Mouse (Mus musculus) embryonic facial prominence, embryonic 13.5 days (tissue): Measurements from ENCODE around the gene Ube2d2b. TPM values are rescaled to one million over a fixed set of nuclear protein-coding genes. Genes with fewer than 3 reads are reported as not detected.

ENCODE experiments used
- ATAC-seq: fragments of 200-750 bp; cut with Nextera tagmentation; 2 replicates; pipeline ENCODE4 v1.8.0; 2017; ENCODE audit warnings: low read depth; ENCODE audit not compliant: insufficient number of reproducible peaks, insufficient read depth, low FRiP score, low TSS enrichment
- H3K27ac ChIP-seq: fragments of 300-500 bp; sonication (generic); 2 replicates; pipeline ENCODE4 v1.5.1; 2015; ENCODE audit warnings: moderate library complexity, mild to moderate bottlenecking, inconsistent platforms
- H3K27me3 ChIP-seq: fragments of 300-500 bp; sonication (generic); 2 replicates; pipeline ENCODE4 v1.6.1; 2015; ENCODE audit warnings: mild to moderate bottlenecking, inconsistent platforms
- H3K36me3 ChIP-seq: fragments of 300-500 bp; sonication (generic); 2 replicates; pipeline ENCODE4 v1.6.1; 2015; ENCODE audit warnings: mild to moderate bottlenecking, inconsistent platforms
- H3K4me1 ChIP-seq: fragments of 300-500 bp; sonication (generic); 2 replicates; pipeline ENCODE4 v1.6.1; 2015; ENCODE audit warnings: inconsistent platforms
- H3K4me2 ChIP-seq: fragments of 300-500 bp; sonication (generic); 2 replicates; pipeline ENCODE4 v1.6.1; 2015; ENCODE audit warnings: moderate library complexity, mild to moderate bottlenecking, inconsistent platforms
- H3K4me3 ChIP-seq: fragments of 300-500 bp; sonication (generic); 2 replicates; pipeline ENCODE4 v1.5.1; 2015; ENCODE audit warnings: mild to moderate bottlenecking, inconsistent platforms
- H3K9ac ChIP-seq: fragments of 300-500 bp; sonication (generic); 2 replicates; pipeline ENCODE4 v1.6.1; 2015; ENCODE audit warnings: mild to moderate bottlenecking, inconsistent platforms
- H3K9me3 ChIP-seq: fragments of 300-500 bp; sonication (generic); 2 replicates; pipeline ENCODE4 v1.6.1; 2016; ENCODE audit warnings: inconsistent platforms
- WGBS: fragments of 180-500 bp; shearing (Covaris S2); methylation state at CpG from one replicate; pipeline ENCODE4 v1.1.7; 2015; ENCODE audit warnings: mixed read lengths; 5-methylcytosine and 5-hydroxymethylcytosine counted together
- polyA plus RNA-seq: library from polyadenylated mRNA; unstranded; fragments of >200 nt; fragmentation: Nextera tagmentation; extraction: Ambion mirVana; gene quantifications from 2 replicates; pipeline ENCODE4 v1.2.1, GENCODE M21; 2015

Ube2d2b gene
- polyA plus RNA-seq, 1 experiment from 2014 or later = 0.20 TPM

GRCm38 (mm10) chr5:107858963-107859362 is 29.1 kb downstream of the Ube2d2b start:
- Histone ChIP-seq H3K4me3 (no peak overlapping the region), H3K36me3 (no peaks in the 10 kb centered on the region), H3K9me3 (no peaks in the 10 kb centered on the region), H3K4me2 (no peak overlapping the region), H3K4me1 (peaks cover 9% of the 10 kb centered on the region), H3K27ac (no peak overlapping the region), H3K27me3 (no peaks in the 10 kb centered on the region), H3K9ac (no peak overlapping the region)
- ATAC-seq = no peak
- whole genome bisulfite sequencing = 45% methylated on average over 2 of the region's 2 CpGs

DNA sequence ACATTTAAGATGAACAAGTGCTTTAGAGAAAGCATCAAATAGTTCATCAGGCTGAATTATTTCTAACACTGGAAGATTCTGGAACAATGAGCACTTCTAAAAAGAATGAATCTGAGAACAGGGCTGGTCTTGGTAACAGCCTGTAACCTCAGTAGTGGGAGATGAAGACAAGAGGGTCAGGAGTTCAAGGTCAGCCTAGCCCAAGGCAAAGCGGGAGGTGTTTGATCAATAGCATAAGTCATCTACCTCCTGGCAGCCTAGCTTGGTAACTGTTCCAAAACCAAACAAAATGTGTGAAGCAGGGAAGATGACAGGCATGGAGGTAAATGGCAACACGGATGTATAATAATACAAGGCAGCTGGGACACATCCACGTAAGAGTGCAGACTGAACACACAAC is 34.1 kb downstream of the Ube2d2b start:
- 77% methylated on average over 3 of the region's 3 CpGs for WGBS
- Histone ChIP-seq H3K4me1 (0 out of 2 replicates have a peak, but pooled peaks cover 4% of the 10 kb centered on the region), H3K27me3 (no peaks in the 10 kb centered on the region), H3K27ac (no peak overlapping the region), H3K36me3 (no peaks in the 10 kb centered on the region), H3K4me2 (no peak overlapping the region), H3K9me3 (no peaks in the 10 kb centered on the region), H3K4me3 (no peak overlapping the region), H3K9ac (no peak overlapping the region)
- ATAC-seq = no peak

DNA sequence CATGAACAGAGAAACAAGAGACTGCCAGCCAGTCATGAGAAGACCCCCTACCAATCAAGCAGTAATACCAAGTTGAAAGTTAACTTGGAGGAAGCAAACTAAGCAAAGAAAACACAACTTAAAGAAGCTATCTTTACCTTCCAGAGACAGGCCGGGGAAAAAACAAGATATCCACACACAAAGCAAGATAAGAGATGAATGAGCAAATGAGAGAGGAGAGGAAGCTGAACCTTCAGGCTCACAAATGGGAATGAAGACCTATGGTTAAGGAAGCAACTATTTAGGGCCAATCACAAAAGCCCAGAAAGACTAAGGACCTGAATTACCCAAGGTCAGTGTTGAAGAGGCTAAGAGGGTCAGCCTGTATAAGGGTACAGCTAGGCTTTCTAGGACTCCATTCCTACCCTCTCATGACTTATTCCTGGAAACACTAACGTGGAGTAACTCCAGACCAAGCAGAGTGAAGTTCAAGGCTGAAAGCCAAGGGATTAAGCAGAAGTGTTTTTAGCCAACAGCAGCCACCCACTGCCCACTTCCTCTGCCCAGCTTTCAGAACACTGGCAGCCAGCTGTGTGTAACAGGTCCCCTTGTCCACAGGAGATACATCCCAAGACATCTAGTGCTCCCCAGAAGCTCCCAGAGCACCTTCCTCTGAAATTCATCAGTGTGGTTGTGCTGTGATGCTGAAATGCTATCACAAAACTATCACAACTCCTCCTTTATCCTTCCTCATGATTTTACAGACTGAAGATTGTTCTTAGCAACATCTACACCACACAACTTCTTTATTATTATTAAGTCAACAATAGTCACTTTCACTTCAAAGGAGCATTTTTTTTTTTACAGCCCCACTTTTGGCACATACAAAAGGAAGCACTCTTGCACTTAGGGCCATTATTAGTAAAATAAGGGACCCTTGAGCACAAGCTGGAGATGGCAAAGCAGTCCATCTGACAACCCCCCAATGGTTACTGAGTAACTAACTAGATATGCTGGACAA is 36.5 kb downstream of the Ube2d2b start:
- no peak overlapping the region for H3K27ac ChIP-seq
- 0 out of 2 replicates have a peak, but pooled peaks cover 4% of the 10 kb centered on the region for H3K4me1 ChIP-seq
- 73% methylated on average over 2 of the region's 2 CpGs for WGBS
- no peak overlapping the region for H3K4me3 ChIP-seq
- no peak for ATAC-seq
- no peaks in the 10 kb centered on the region for H3K36me3 ChIP-seq
- no peak overlapping the region; the same call in 1 of the 2 replicates for H3K9ac ChIP-seq
- H3K9me3 ChIP-seq = no peaks in the 10 kb centered on the region
- no peak overlapping the region; the same call in 1 of the 2 replicates for H3K4me2 ChIP-seq
- 0 out of 2 replicates have a peak, but pooled peaks cover 2% of the 10 kb centered on the region for H3K27me3 ChIP-seq

DNA sequence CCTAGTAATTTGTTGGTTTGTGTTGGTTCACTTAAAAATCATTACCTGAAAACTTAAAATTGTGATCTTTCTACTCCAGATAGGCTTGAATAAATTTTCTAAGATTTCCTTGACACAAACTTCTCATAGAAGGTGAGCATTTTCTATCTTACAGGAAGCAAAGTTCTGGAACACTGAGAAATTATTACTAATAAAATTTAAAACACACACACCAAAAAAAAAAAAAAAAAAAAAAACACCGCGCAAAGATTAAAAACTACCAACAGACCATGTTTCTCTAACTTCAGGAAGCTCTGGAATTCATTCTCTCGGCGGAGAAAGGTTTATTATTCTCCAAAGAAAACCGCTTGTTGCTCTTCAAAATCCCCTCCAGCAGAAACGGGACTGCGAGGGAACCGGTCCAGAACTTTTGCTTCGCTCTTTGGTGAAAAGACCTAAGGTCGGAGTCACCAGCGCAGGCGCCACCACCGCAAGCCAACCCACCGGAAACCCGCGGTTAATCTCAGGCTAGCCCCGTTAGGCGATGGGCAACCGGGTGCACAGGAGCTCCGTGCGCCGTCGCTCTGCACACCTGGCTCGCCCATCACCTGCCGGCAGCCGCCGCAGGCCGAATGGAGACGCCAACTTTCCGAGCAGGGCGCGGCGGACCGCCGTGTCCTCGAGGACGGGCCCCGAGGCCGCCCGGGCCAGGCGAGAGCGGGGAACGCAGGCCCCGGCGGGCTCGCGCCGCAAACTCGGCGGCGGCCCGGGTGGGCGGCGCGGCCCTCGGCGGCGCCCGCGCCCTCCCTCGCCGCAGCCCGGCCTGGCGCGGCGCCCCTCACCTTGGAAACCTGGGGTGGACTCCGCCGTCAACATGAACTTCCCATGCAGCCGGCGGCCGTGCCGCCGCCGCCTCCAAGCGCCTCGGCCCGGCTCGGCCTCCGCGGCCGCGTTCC is 38.3 kb downstream of the Ube2d2b start:
- WGBS = under 1% methylated on average over 80 of the region's 82 CpGs
- no peaks in the 10 kb centered on the region for H3K9me3 ChIP-seq
- peak overlapping the region; percentile 96 for H3K27ac ChIP-seq
- H3K36me3 ChIP-seq = no peaks in the 10 kb centered on the region
- H3K9ac ChIP-seq = peak overlapping the region; percentile 93
- peak overlapping the region; percentile 84 for H3K4me3 ChIP-seq
- ATAC-seq = peak; percentile 77
- 0 out of 2 replicates have a peak, but pooled peaks cover 4% of the 10 kb centered on the region for H3K4me1 ChIP-seq
- peak overlapping the region; percentile 64 for H3K4me2 ChIP-seq
- H3K27me3 ChIP-seq = 0 out of 2 replicates have a peak, but pooled peaks cover 2% of the 10 kb centered on the region

GRCm38 (mm10) chr5:107868905-107869424 is 39.1 kb downstream of the Ube2d2b start:
- H3K27ac ChIP-seq = peak overlapping the region; percentile 96
- under 1% methylated on average over 58 of the region's 58 CpGs for WGBS
- ATAC-seq = peak; percentile 97

GRCm38 (mm10) chr5:107869701-107870100 is 39.8 kb downstream of the Ube2d2b start:
- no peak for ATAC-seq
- H3K27me3 ChIP-seq = 0 out of 2 replicates have a peak, but pooled peaks cover 2% of the 10 kb centered on the region
- H3K4me2 ChIP-seq = no peak overlapping the region; the same call in 1 of the 2 replicates
- 51% methylated on average over 2 of the region's 2 CpGs for WGBS
- no peak overlapping the region for H3K4me3 ChIP-seq
- 0 out of 2 replicates have a peak, but pooled peaks cover 4% of the 10 kb centered on the region for H3K4me1 ChIP-seq
- H3K9me3 ChIP-seq = no peaks in the 10 kb centered on the region
- no peak overlapping the region for H3K9ac ChIP-seq
- no peaks in the 10 kb centered on the region for H3K36me3 ChIP-seq
- H3K27ac ChIP-seq = no peak overlapping the region

More at GRCm38 (mm10) chr5:107868905-107869424, 39.1 kb downstream of the Ube2d2b start:
- no peaks in the 10 kb centered on the region for H3K9me3 ChIP-seq
- H3K4me1 ChIP-seq = 0 out of 2 replicates have a peak, but pooled peaks cover 4% of the 10 kb centered on the region
- peak overlapping the region; percentile 64 for H3K4me2 ChIP-seq
- 0 out of 2 replicates have a peak, but pooled peaks cover 2% of the 10 kb centered on the region for H3K27me3 ChIP-seq
- peak overlapping the region; percentile 93 for H3K9ac ChIP-seq
- H3K4me3 ChIP-seq = peak overlapping the region; percentile 84
- H3K36me3 ChIP-seq = no peaks in the 10 kb centered on the region

GRCm38 (mm10) chr5:107873330-107873729 is 43.4 kb downstream of the Ube2d2b start:
- Histone ChIP-seq H3K4me1 (no peaks in the 10 kb centered on the region), H3K4me3 (no peak overlapping the region), H3K27me3 (0 out of 2 replicates have a peak, but pooled peaks cover 2% of the 10 kb centered on the region), H3K4me2 (no peak overlapping the region), H3K9ac (no peak overlapping the region), H3K27ac (no peak overlapping the region), H3K9me3 (no peaks in the 10 kb centered on the region), H3K36me3 (no peaks in the 10 kb centered on the region)
- 89% methylated on average over 6 of the region's 6 CpGs for WGBS
- ATAC-seq = no peak

GRCm38 (mm10) chr5:107873886-107874302 is 44.0 kb downstream of the Ube2d2b start:
- H3K9ac ChIP-seq = no peak overlapping the region
- 66% methylated on average over 7 of the region's 7 CpGs for WGBS
- H3K27ac ChIP-seq = no peak overlapping the region
- H3K4me2 ChIP-seq = no peak overlapping the region
- H3K4me3 ChIP-seq = no peak overlapping the region
- no peaks in the 10 kb centered on the region for H3K36me3 ChIP-seq
- no peaks in the 10 kb centered on the region for H3K4me1 ChIP-seq
- H3K27me3 ChIP-seq = 0 out of 2 replicates have a peak, but pooled peaks cover 2% of the 10 kb centered on the region
- no peaks in the 10 kb centered on the region for H3K9me3 ChIP-seq
- no peak for ATAC-seq

GRCm38 (mm10) chr5:107874561-107875260 is 44.8 kb downstream of the Ube2d2b start, which contains the start of gene Evi5:
Gene Evi5, minus strand, starts transcription at chr5:107875107.
- whole genome bisulfite sequencing = 45% methylated on average over 4 of the region's 4 CpGs
- no peak for ATAC-seq
- no peaks in the 10 kb centered on the region for H3K36me3 ChIP-seq
- no peak within 1 kb of the TSS for H3K4me2 ChIP-seq
- H3K4me3 ChIP-seq = no peak within 1 kb of the TSS
- no peak within 1 kb of the TSS for H3K9ac ChIP-seq
- no peaks in the 10 kb centered on the region for H3K4me1 ChIP-seq
- 0 out of 2 replicates have a peak, but pooled peaks cover 2% of the 10 kb centered on the region for H3K27me3 ChIP-seq
- H3K9me3 ChIP-seq = no peaks in the 10 kb centered on the region
- H3K27ac ChIP-seq = no peak within 1 kb of the TSS

DNA sequence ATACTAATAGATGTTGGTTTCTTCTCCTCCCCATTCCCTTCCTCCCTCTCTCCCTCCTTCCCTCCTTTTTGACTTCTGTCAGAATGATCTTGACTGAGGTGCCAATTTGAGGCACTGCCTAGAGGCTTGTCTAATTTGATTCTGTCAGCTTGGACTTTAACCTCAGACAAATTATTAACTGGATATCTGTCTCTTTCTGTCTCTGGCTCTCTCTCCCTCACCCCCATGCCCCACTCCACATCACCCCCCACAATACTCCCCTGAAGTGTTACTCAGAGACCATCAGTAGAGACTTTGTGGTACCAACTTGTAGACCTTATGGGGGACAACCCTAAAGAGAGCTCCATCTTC is 45.3 kb downstream of the Ube2d2b start:
- H3K4me2 ChIP-seq = no peak overlapping the region
- H3K4me1 ChIP-seq = no peaks in the 10 kb centered on the region
- no peak overlapping the region for H3K9ac ChIP-seq
- no peaks in the 10 kb centered on the region for H3K36me3 ChIP-seq
- 0 out of 2 replicates have a peak, but pooled peaks cover 1% of the 10 kb centered on the region for H3K27me3 ChIP-seq
- no peak overlapping the region for H3K27ac ChIP-seq
- H3K9me3 ChIP-seq = no peaks in the 10 kb centered on the region
- H3K4me3 ChIP-seq = no peak overlapping the region
- ATAC-seq = no peak
